Mouse (Mus musculus): Measurements from ENCODE around the gene Naa20.

GRCm38 (mm10) chr2:145949475-145950068 lies 47.7 kb downstream of the Naa20 start:
- no peak for TF ChIP-seq CTCF (IDR thresholded peaks at IDR 0.05; ENCODE audit: borderline replicate concordance, insufficient read depth, low read length)
- TF ChIP-seq POLR2A (IDR thresholded peaks at IDR 0.05; ENCODE audit: low read depth, low read length) = no peak

All from embryonic fibroblast, embryonic 13.5 days (primary cell).